Mouse (Mus musculus) E14TG2a.4 (cell line): ENCODE data around the gene Itpr1.

ENCODE experiments used
- CTCF ChIP-seq: conservative IDR thresholded peaks from 2 replicates; pipeline ENCODE4 v1.5.1; 2014; ENCODE audit warnings: low read length
- NANOG ChIP-seq: IDR thresholded peaks from 2 replicates; pipeline ENCODE4 v1.6.1; 2014; ENCODE audit warnings: borderline replicate concordance, low read length, mixed read lengths
- POU5F1 ChIP-seq: IDR thresholded peaks from 2 replicates; pipeline ENCODE4 v1.6.1; 2014; ENCODE audit warnings: low read length, borderline replicate concordance

- no peak for TF ChIP-seq CTCF
- no peak for TF ChIP-seq NANOG
- no peak for TF ChIP-seq POU5F1
Observed at GRCm38 (mm10) chr6:108447179-108447845, 234.4 kb downstream of the Itpr1 start.
